Mouse (Mus musculus): ENCODE data around the gene Gm49450. TPM values are rescaled to one million over a fixed set of nuclear protein-coding genes. Genes with fewer than 3 reads are reported as not detected.
"Not testable (repeated sequence)": the region's sequence is repeated elsewhere in the genome, so short reads cannot be mapped to it uniquely, and the experiment has no call there.

Gene Gm49450
- total and polyA plus RNA-seq, 2 experiments from 2014 or later: 1,610 TPM; not detected in 1

DNA sequence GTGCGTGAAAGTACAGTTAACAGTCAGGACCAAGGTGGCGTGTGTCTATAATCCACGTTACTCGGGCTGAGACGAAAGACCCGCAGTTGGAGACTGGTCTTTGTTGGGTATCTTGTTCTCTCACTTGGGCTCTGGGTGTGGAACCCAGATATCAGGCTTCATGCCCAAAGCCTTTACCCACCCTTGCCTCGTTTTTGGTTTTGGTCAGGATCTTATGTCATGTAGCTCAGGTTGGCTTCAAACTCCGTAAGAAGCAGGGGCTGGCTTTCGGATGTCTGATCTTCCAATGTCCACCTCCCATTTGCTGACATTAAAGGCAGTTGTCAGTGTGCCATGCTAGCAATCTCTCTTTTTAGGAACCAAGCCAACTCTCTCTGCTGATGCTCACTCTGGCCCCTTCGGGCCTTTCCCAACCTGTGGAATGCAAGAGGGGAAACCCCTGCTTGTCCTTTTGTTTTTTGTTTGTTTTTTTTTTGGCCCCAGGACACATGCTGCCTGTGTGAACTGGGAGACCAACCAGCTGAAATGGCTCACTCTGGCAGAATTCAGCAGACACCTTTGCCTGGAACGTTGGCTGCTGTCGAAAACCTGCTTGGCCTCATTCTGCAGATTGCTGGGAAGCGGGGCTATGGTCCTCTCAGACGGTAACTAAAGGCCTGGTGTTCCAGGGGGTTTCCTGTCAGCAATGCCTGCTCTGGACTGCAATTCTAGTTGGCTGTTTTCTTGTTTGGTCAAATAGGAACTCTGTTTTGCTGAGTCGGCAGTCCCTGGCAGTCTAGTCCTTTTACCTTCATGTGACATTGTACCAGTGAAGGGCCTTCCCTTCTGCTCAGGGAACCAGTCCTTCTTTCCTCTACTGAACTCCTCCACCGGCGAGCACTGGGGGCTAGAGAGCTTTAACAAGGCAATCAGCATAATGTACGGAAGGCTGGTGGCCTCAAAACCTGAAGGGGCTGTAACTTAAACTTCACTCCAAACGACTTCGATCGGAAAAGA, 23.7 kb upstream of the Gm49450 start:
- peak overlapping the region; percentile 31 for H3K4me2 ChIP-seq (ENCODE audit: low read depth)
- TF ChIP-seq CTCF (IDR thresholded peaks at IDR 0.05; ENCODE audit: low read depth): no peak
- ATAC-seq: no peak
- peak overlapping the region; percentile 81 for H3K27ac ChIP-seq (ENCODE audit: low read depth, low read length)
- no peaks in the 10 kb centered on the region for H3K27me3 ChIP-seq (ENCODE audit: insufficient read depth, low read length)
- H3K9ac ChIP-seq: peak overlapping the region; percentile 22; the same call in 1 of the 2 replicates
- H3K9me3 ChIP-seq (ENCODE audit: low read length): no peaks in the 10 kb centered on the region
- peaks cover 20% of the 10 kb centered on the region for H3K4me1 ChIP-seq (ENCODE audit: insufficient read depth)
- no peak overlapping the region for H3K4me3 ChIP-seq (ENCODE audit: low read depth, low read length)
- WGBS: 43% methylated on average over 21 of the region's 21 CpGs
- H3K36me3 ChIP-seq (ENCODE audit: insufficient read depth): no peaks in the 10 kb centered on the region
- no peak for DNase-seq

GRCm38 (mm10) chr15:98973015-98973614, 19.8 kb upstream of the Gm49450 start:
- DNase-seq: no peak
- H3K4me1 ChIP-seq (ENCODE audit: insufficient read depth): peaks cover 46% of the 10 kb centered on the region

GRCm38 (mm10) chr15:98971576-98972320, 18.4 kb upstream of the Gm49450 start:
- H3K4me1 ChIP-seq (ENCODE audit: insufficient read depth): peaks cover 36% of the 10 kb centered on the region
- peak overlapping the region; percentile 43 for H3K4me2 ChIP-seq (ENCODE audit: low read depth)
- not testable (repeated sequence) for H3K27me3 ChIP-seq (ENCODE audit: insufficient read depth, low read length); H3K9me3 ChIP-seq (ENCODE audit: low read length); H3K36me3 ChIP-seq (ENCODE audit: insufficient read depth)
- WGBS: 45% methylated on average over 15 of the region's 15 CpGs
- H3K4me3 ChIP-seq (ENCODE audit: low read depth, low read length): peak overlapping the region; percentile 16
- H3K9ac ChIP-seq: peak overlapping the region; percentile 61
- H3K27ac ChIP-seq (ENCODE audit: low read depth, low read length): peak overlapping the region; percentile 98
- peak; percentile 77 for DNase-seq
- peak; percentile 67 for ATAC-seq

More at GRCm38 (mm10) chr15:98973015-98973614, 19.8 kb upstream of the Gm49450 start:
- Histone ChIP-seq H3K36me3 (ENCODE audit: insufficient read depth) (no peaks in the 10 kb centered on the region), H3K27ac (ENCODE audit: low read depth, low read length) (peak overlapping the region; percentile 23), H3K9ac (no peak overlapping the region), H3K27me3 (ENCODE audit: insufficient read depth, low read length) (no peaks in the 10 kb centered on the region), H3K4me3 (ENCODE audit: low read depth, low read length) (no peak overlapping the region), H3K9me3 (ENCODE audit: low read length) (no peaks in the 10 kb centered on the region), H3K4me2 (ENCODE audit: low read depth) (no peak overlapping the region)
- ATAC-seq: no peak
- no peak for TF ChIP-seq CTCF (IDR thresholded peaks at IDR 0.05; ENCODE audit: low read depth)
- WGBS: 79% methylated on average over 9 of the region's 9 CpGs

DNA sequence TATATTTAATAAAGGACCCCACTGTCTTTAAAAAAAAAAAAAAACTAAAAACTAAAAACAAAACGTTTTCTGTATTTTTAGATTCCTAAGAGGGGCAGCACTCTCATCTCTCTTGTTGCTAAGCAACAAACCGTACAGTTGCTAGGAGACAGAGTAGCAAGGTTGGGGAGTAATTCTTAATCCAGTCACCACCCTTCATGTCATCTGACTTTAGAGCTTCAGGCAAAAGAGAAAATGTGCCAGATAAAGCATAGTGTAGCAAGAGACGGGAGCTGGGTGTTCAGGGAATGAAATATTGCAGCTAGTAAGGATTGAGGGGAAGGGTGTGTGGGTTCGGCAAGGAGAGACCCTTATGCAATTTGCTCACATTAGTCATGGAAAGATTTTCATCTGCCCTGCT, 17.8 kb upstream of the Gm49450 start:
- Histone ChIP-seq H3K27ac (ENCODE audit: low read depth, low read length) (peak overlapping the region; percentile 98), H3K4me2 (ENCODE audit: low read depth) (peak overlapping the region; percentile 43), H3K4me1 (ENCODE audit: insufficient read depth) (peaks cover 41% of the 10 kb centered on the region), H3K27me3 (ENCODE audit: insufficient read depth, low read length) (no peaks in the 10 kb centered on the region), H3K9ac (peak overlapping the region; percentile 61), H3K36me3 (ENCODE audit: insufficient read depth) (no peaks in the 10 kb centered on the region), H3K4me3 (ENCODE audit: low read depth, low read length) (peak overlapping the region; percentile 16), H3K9me3 (ENCODE audit: low read length) (no peaks in the 10 kb centered on the region)
- ATAC-seq (peak; percentile 94), DNase-seq (peak; percentile 92)
- 0 out of 2 replicates have a peak, but pooled peaks have one; percentile 15 for TF ChIP-seq CTCF (IDR thresholded peaks at IDR 0.05; ENCODE audit: low read depth)
- 5% methylated on average over 4 of the region's 4 CpGs for WGBS

DNA sequence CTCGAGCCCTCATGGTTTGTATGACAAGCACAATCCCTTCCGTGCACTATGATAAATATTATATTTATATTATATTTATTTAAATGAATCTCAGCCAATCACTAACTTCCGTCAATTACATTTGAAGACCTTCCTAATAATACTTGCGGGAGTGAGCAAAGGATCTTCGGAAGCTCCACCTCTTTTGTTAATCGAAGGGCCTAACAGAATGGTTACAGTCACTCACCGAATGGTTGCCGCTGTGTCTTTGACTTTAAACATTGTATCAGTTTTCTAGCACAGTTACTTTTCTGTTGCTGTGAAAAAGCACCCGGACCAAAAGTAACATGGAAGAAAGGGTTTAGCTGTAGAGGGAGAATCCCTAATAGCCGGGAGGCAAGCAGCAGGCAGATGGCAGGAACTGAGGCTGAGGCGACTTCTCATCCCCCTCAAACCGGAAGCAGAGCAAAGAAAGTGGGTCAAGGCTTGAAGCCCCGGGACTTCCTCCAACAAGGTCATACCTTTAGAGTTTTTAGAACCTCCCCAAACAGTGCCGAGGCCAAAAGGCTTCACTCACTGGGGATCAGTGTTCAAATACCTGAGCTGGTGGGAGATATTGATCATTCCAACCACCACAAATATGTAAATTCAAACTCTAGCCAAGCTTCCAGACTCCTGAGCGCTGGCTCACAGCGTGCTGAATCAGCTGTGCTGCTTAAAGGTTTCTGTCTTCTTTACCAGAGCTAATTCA, 16.2 kb upstream of the Gm49450 start:
- WGBS: 1% methylated on average over 16 of the region's 16 CpGs
- ATAC-seq: no peak
- Histone ChIP-seq H3K9me3 (ENCODE audit: low read length) (no peaks in the 10 kb centered on the region), H3K36me3 (ENCODE audit: insufficient read depth) (no peaks in the 10 kb centered on the region), H3K9ac (peak overlapping the region; percentile 22), H3K27me3 (ENCODE audit: insufficient read depth, low read length) (no peaks in the 10 kb centered on the region), H3K4me2 (ENCODE audit: low read depth) (peak overlapping the region; percentile 33), H3K27ac (ENCODE audit: low read depth, low read length) (peak overlapping the region; percentile 98), H3K4me1 (ENCODE audit: insufficient read depth) (peaks cover 43% of the 10 kb centered on the region), H3K4me3 (ENCODE audit: low read depth, low read length) (no peak overlapping the region)
- DNase-seq: peak; percentile 69
- no peak for TF ChIP-seq CTCF (IDR thresholded peaks at IDR 0.05; ENCODE audit: low read depth)

GRCm38 (mm10) chr15:98968701-98969371, 15.5 kb upstream of the Gm49450 start:
- DNase-seq (peak; percentile 82), ATAC-seq (peak; percentile 32; the same call in 1 of the 2 replicates)
- Histone ChIP-seq H3K9me3 (ENCODE audit: low read length) (no peaks in the 10 kb centered on the region), H3K4me3 (ENCODE audit: low read depth, low read length) (no peak overlapping the region), H3K4me2 (ENCODE audit: low read depth) (peak overlapping the region; percentile 33), H3K4me1 (ENCODE audit: insufficient read depth) (peaks cover 43% of the 10 kb centered on the region), H3K27ac (ENCODE audit: low read depth, low read length) (peak overlapping the region; percentile 98), H3K27me3 (ENCODE audit: insufficient read depth, low read length) (no peaks in the 10 kb centered on the region), H3K9ac (peak overlapping the region; percentile 22), H3K36me3 (ENCODE audit: insufficient read depth) (no peaks in the 10 kb centered on the region)
- no peak for TF ChIP-seq CTCF (IDR thresholded peaks at IDR 0.05; ENCODE audit: low read depth)
- 4% methylated on average over 12 of the region's 12 CpGs for WGBS
